Mouse (Mus musculus): Measurements from ENCODE around the gene Gm1110. TPM values are rescaled to one million over a fixed set of nuclear protein-coding genes. Genes with fewer than 3 reads are reported as not detected.
"Not testable (repeated sequence)": the region's sequence is repeated elsewhere in the genome, so short reads cannot be mapped to it uniquely, and the experiment has no call there.

The Gm1110 gene
- not detected for total RNA-seq (2021)

GRCm38 (mm10) chr9:26922909-26923526, at the start of gene Gm1110:
Gm1110 (minus strand) TSS chr9:26923111.
- no peak for DNase-seq
- intact Hi-C loops (cut with DNase I) = no loop called here

DNA sequence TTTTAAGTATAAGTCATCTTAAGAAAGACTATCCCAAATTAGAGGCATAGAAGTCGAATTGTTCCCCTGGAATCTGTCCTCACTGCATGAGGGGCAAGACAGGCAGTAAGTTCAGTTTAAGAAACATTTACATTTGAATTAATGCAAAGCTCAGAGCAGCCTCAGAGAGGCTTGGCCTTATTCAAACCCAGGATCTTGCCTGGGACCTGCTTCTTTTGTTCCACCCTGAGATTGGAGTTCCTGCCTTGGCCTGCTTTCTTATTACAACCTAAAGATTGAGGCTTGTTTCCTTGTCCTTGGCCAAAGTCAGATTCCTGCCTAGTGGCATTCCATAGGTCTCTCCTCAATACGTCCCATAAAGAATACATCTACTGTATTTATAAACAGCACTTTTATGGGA, 24.9 kb upstream of the Gm1110 start:
- intact Hi-C loops (cut with DNase I) = no loop called here
- DNase-seq = no peak

GRCm38 (mm10) chr9:26924146-26924545, 1.2 kb upstream of the Gm1110 start:
- intact Hi-C loops (cut with DNase I) = no loop called here
- peak; percentile 23 to 36 for DNase-seq

- intact Hi-C loops (cut with DNase I) = no loop called here
- DNase-seq = no peak
Observed at GRCm38 (mm10) chr9:26919778-26920177, 3.1 kb downstream of the Gm1110 start.

DNA sequence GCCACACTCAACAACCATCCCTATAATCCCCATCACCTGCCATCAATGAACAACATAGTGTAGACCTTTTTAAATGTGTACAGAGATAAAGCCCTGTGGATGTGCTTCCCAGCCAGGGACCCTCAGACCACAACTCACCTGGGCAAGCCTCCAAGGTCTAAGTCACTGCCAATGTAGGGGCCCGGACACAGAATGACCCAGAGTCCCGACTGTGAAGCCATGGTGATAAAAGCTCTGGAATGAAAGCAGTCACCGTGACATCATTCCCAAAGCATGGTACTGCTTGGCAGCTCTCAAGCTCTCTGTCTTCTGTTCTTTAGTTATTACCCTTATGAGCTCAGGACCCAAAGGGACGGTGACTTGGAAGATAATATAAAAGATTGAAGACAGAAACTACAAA, 9.8 kb downstream of the Gm1110 start:
- intact Hi-C loops (cut with DNase I) = no loop called here
- DNase-seq = peak; percentile 26 to 33

GRCm38 (mm10) chr9:26911251-26911650, 11.7 kb downstream of the Gm1110 start:
- DNase-seq = no peak
- intact Hi-C loops (cut with DNase I) = no loop called here

DNA sequence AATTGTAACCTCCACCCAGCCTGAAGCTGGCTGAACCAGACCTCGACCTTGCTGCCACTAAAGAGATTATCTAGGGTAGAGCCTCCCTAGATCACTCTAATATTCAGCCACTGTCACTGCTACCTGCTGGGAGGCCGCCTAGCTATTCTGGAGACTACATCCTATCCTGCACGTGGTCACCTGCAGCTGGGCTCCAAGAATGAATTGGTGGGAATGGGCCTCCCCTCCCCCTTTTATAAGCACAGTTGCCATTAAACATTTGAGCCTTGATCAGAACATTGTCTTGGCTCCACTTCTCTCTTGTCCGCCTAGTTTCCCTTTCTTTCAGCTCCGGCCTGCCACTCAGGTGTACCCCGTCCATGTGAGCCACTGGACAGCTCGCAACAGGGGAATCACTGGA, 53.1 kb downstream of the Gm1110 start:
- intact Hi-C loops (cut with DNase I) = not testable (repeated sequence)

DNA sequence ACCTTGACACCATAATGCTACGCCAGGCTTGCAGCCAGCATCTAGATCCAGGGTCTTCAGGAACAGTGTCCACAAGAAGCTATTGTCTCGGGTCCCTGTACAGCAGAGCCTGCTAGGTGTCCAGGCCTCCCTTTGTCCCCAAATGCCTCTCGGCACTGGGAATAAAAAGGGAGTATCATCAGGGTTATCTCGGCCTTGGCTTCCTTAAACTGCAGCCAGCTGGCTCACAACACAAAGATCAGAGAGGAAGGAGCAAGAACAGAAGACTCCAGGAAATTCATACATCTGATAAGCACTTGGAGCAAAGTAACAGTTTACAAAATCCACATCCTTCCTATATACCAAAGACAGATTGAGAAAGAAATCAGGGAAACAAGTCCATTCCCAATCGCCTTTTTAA, 62.2 kb downstream of the Gm1110 start, which contains the start of gene Glb1l3:
Glb1l3 (minus strand) TSS at position 140 of the 400 bp plus-strand sequence.
- intact Hi-C loops (cut with DNase I) = no loop called here
- DNase-seq = peak; percentile 2 to 5

More for the DNA sequence above, 53.1 kb downstream of the Gm1110 start:
- not testable (repeated sequence) for DNase-seq

DNA sequence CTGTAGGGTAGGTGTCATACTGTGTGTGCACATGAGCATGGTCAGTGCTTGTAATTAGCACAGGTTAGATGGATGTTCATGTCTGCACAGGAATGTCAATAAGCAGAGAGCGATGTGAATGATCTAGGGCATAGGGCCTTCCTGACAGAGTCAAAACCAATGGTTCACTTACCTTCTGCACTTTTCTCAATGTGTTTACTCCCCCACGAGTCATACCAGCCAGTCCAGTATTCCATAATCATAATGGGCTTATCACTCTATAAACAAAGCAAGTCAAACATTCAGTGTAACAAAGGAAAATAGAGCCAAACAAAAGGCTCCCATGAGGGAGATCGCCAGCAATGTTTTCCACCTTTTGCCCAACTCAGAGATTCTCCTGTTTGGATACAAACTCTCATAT, 91.8 kb downstream of the Gm1110 start:
- intact Hi-C loops (cut with DNase I) = no loop called here

More for the DNA sequence above, 91.8 kb downstream of the Gm1110 start:
- DNase-seq = no peak

Other genes starting within 250 kb of the Gm1110 start
- gene B3gat1, start 189.4 kb downstream of the Gm1110 start, total RNA-seq (2021) = not detected
- gene Glb1l2, start 116.6 kb downstream of the Gm1110 start, total RNA-seq (2021) = 1 to 10 TPM in 1 of 2 experiments, under 1 TPM in 1; 0.67 to 1.9 TPM
- not detected for gene Glb1l3, start 62.2 kb downstream of the Gm1110 start, total RNA-seq (2021)
- gene Acad8, start 76.5 kb upstream of the Gm1110 start, total RNA-seq (2021) = 10 to 100 TPM; 52.3 to 54.0 TPM
- gene Thyn1, start 76.6 kb upstream of the Gm1110 start, total RNA-seq (2021) = 10 to 100 TPM; 29.0 to 32.7 TPM
- 10 to 100 TPM; 30.9 to 35.6 TPM for gene Vps26b, start 107.0 kb upstream of the Gm1110 start, total RNA-seq (2021)
- 10 to 100 TPM; 17.6 to 18.6 TPM for gene Ncapd3, start 107.1 kb upstream of the Gm1110 start, total RNA-seq (2021)
- 10 to 100 TPM; 21.0 to 22.7 TPM for gene Jam3, start 232.3 kb upstream of the Gm1110 start, total RNA-seq (2021)